Mouse (Mus musculus) limb, embryonic 13.5 days (tissue): ENCODE measurements around the gene Wdr35. TPM values are rescaled to one million over a fixed set of nuclear protein-coding genes. Genes with fewer than 3 reads are reported as not detected.

Source experiments
- ATAC-seq: fragments of 200-750 bp; cut with Nextera tagmentation; 2 replicates; pipeline ENCODE4 v1.8.0; 2017; ENCODE audit warnings: low read depth, moderate number of reproducible peaks, moderate TSS enrichment; ENCODE audit not compliant: low FRiP score
- H3K27ac ChIP-seq: fragments of 300-500 bp; sonication (generic); 2 replicates; pipeline ENCODE4 v1.5.1; 2015; ENCODE audit warnings: inconsistent platforms, mild to moderate bottlenecking, moderate library complexity
- H3K27me3 ChIP-seq: fragments of 300-500 bp; sonication (generic); 2 replicates; pipeline ENCODE4 v1.6.1; 2015; ENCODE audit warnings: mild to moderate bottlenecking, inconsistent platforms
- H3K36me3 ChIP-seq: fragments of 300-500 bp; sonication (generic); 2 replicates; pipeline ENCODE4 v1.6.1; 2015; ENCODE audit warnings: inconsistent platforms, mild to moderate bottlenecking, moderate library complexity
- H3K4me1 ChIP-seq: fragments of 300-500 bp; sonication (generic); 2 replicates; pipeline ENCODE4 v1.6.1; 2015; ENCODE audit warnings: inconsistent platforms
- H3K4me2 ChIP-seq: fragments of 300-500 bp; sonication (generic); replicated peaks from 2 replicates; pipeline ENCODE4 v1.6.1; 2015; ENCODE audit warnings: inconsistent platforms, mild to moderate bottlenecking, moderate library complexity
- H3K4me3 ChIP-seq: fragments of 300-500 bp; sonication (generic); 2 replicates; pipeline ENCODE4 v1.5.1; 2015; ENCODE audit warnings: moderate library complexity, mild to moderate bottlenecking, inconsistent platforms
- H3K9ac ChIP-seq: fragments of 300-500 bp; sonication (generic); 2 replicates; pipeline ENCODE4 v1.6.1; 2015; ENCODE audit warnings: mild to moderate bottlenecking, inconsistent platforms
- H3K9me3 ChIP-seq: fragments of 300-500 bp; sonication (generic); 2 replicates; pipeline ENCODE4 v1.6.1; 2016; ENCODE audit warnings: inconsistent platforms
- WGBS: fragments of 180-500 bp; shearing (Covaris S2); methylation state at CpG from one replicate; pipeline ENCODE4 v1.1.7; 2015; 5-methylcytosine and 5-hydroxymethylcytosine counted together
- polyA plus RNA-seq: library from polyadenylated mRNA; unstranded; fragments of >200 nt; fragmentation: Nextera tagmentation; extraction: Ambion mirVana; gene quantifications from 2 replicates; pipeline ENCODE4 v1.2.1, GENCODE M21; 2015

Wdr35 gene
- polyA plus RNA-seq, 1 experiment from 2014 or later = 29.9 TPM

GRCm38 (mm10) chr12:9040177-9040576 is 66.5 kb downstream of the Wdr35 start:
- Histone ChIP-seq H3K36me3 (0 out of 2 replicates have a peak, but pooled peaks cover 3% of the 10 kb centered on the region), H3K9me3 (no peaks in the 10 kb centered on the region; the same call in 1 of the 2 replicates), H3K27me3 (no peaks in the 10 kb centered on the region), H3K4me1 (peaks cover 16% of the 10 kb centered on the region), H3K27ac (no peak overlapping the region), H3K4me2 (no peak overlapping the region), H3K9ac (no peak overlapping the region), H3K4me3 (no peak overlapping the region)
- ATAC-seq = no peak
- WGBS = 51% methylated on average over 5 of the region's 5 CpGs

- no peaks in the 10 kb centered on the region for H3K27me3 ChIP-seq
- H3K4me3 ChIP-seq = no peak overlapping the region
- no peak overlapping the region for H3K4me2 ChIP-seq
- ATAC-seq = 0 out of 2 replicates have a peak, but pooled peaks have one; percentile 35
- no peak overlapping the region for H3K9ac ChIP-seq
- H3K9me3 ChIP-seq = no peaks in the 10 kb centered on the region; the same call in 1 of the 2 replicates
- 50% methylated on average over 7 of the region's 7 CpGs for WGBS
- 0 out of 2 replicates have a peak, but pooled peaks cover 3% of the 10 kb centered on the region for H3K36me3 ChIP-seq
- H3K4me1 ChIP-seq = peaks cover 12% of the 10 kb centered on the region
- no peak overlapping the region for H3K27ac ChIP-seq
Observed at GRCm38 (mm10) chr12:9040686-9041085, 67.0 kb downstream of the Wdr35 start.

GRCm38 (mm10) chr12:9042316-9042715 is 68.6 kb downstream of the Wdr35 start:
- H3K9me3 ChIP-seq = no peaks in the 10 kb centered on the region; the same call in 1 of the 2 replicates
- ATAC-seq = no peak
- WGBS = 71% methylated on average over 5 of the region's 5 CpGs

GRCm38 (mm10) chr12:9042759-9043158 is 69.1 kb downstream of the Wdr35 start:
- Histone ChIP-seq H3K27ac (no peak overlapping the region), H3K36me3 (0 out of 2 replicates have a peak, but pooled peaks cover 3% of the 10 kb centered on the region), H3K4me2 (no peak overlapping the region), H3K4me3 (no peak overlapping the region), H3K9me3 (no peaks in the 10 kb centered on the region; the same call in 1 of the 2 replicates), H3K27me3 (no peaks in the 10 kb centered on the region), H3K4me1 (peaks cover 17% of the 10 kb centered on the region), H3K9ac (no peak overlapping the region)
- 83% methylated on average over 3 of the region's 3 CpGs for WGBS
- ATAC-seq = no peak

More at GRCm38 (mm10) chr12:9042316-9042715, 68.6 kb downstream of the Wdr35 start:
- no peak overlapping the region for H3K4me2 ChIP-seq
- no peak overlapping the region for H3K4me3 ChIP-seq
- peaks cover 17% of the 10 kb centered on the region for H3K4me1 ChIP-seq
- H3K36me3 ChIP-seq = 0 out of 2 replicates have a peak, but pooled peaks cover 3% of the 10 kb centered on the region
- no peaks in the 10 kb centered on the region for H3K27me3 ChIP-seq
- H3K9ac ChIP-seq = no peak overlapping the region
- H3K27ac ChIP-seq = no peak overlapping the region

GRCm38 (mm10) chr12:9044666-9045065 is 71.0 kb downstream of the Wdr35 start:
- Histone ChIP-seq H3K4me3 (no peak overlapping the region), H3K27ac (no peak overlapping the region), H3K4me1 (peaks cover 17% of the 10 kb centered on the region), H3K36me3 (0 out of 2 replicates have a peak, but pooled peaks cover 3% of the 10 kb centered on the region), H3K27me3 (0 out of 2 replicates have a peak, but pooled peaks cover 2% of the 10 kb centered on the region), H3K9me3 (no peaks in the 10 kb centered on the region; the same call in 1 of the 2 replicates), H3K4me2 (no peak overlapping the region), H3K9ac (no peak overlapping the region)
- 95% methylated on average over 7 of the region's 7 CpGs for WGBS
- no peak for ATAC-seq

- whole genome bisulfite sequencing = 53% methylated on average over 4 of the region's 4 CpGs
- peak; percentile 62; the same call in 1 of the 2 replicates for ATAC-seq
Observed at GRCm38 (mm10) chr12:9046674-9047073, 73.0 kb downstream of the Wdr35 start.

GRCm38 (mm10) chr12:9048090-9048489 is 74.4 kb downstream of the Wdr35 start:
- H3K27me3 ChIP-seq = 0 out of 2 replicates have a peak, but pooled peaks cover 3% of the 10 kb centered on the region
- peaks cover 13% of the 10 kb centered on the region for H3K4me1 ChIP-seq
- ATAC-seq = no peak

More at GRCm38 (mm10) chr12:9046674-9047073, 73.0 kb downstream of the Wdr35 start:
- H3K27ac ChIP-seq = no peak overlapping the region
- no peak overlapping the region for H3K4me3 ChIP-seq
- no peak overlapping the region for H3K9ac ChIP-seq
- H3K4me2 ChIP-seq = no peak overlapping the region
- 0 out of 2 replicates have a peak, but pooled peaks cover 3% of the 10 kb centered on the region for H3K36me3 ChIP-seq
- H3K9me3 ChIP-seq = no peaks in the 10 kb centered on the region; the same call in 1 of the 2 replicates
- H3K4me1 ChIP-seq = peaks cover 13% of the 10 kb centered on the region
- H3K27me3 ChIP-seq = 0 out of 2 replicates have a peak, but pooled peaks cover 3% of the 10 kb centered on the region

GRCm38 (mm10) chr12:9050824-9051223 is 77.1 kb downstream of the Wdr35 start:
- H3K4me1 ChIP-seq = peaks cover 33% of the 10 kb centered on the region
- H3K4me3 ChIP-seq = no peak overlapping the region
- H3K9me3 ChIP-seq = no peaks in the 10 kb centered on the region
- H3K4me2 ChIP-seq = 0 out of 2 replicates have a peak overlapping the region, but pooled peaks have one; percentile 1
- H3K27ac ChIP-seq = no peak overlapping the region
- 0 out of 2 replicates have a peak, but pooled peaks cover 6% of the 10 kb centered on the region for H3K27me3 ChIP-seq
- ATAC-seq = no peak
- H3K9ac ChIP-seq = no peak overlapping the region; the same call in 1 of the 2 replicates
- H3K36me3 ChIP-seq = no peaks in the 10 kb centered on the region
- 15% methylated on average over 6 of the region's 6 CpGs for WGBS

More at GRCm38 (mm10) chr12:9048090-9048489, 74.4 kb downstream of the Wdr35 start:
- Histone ChIP-seq H3K4me3 (no peak overlapping the region), H3K9ac (no peak overlapping the region), H3K36me3 (0 out of 2 replicates have a peak, but pooled peaks cover 3% of the 10 kb centered on the region), H3K27ac (no peak overlapping the region), H3K4me2 (no peak overlapping the region), H3K9me3 (no peaks in the 10 kb centered on the region; the same call in 1 of the 2 replicates)
- 73% methylated on average over 8 of the region's 8 CpGs for WGBS

- H3K4me1 ChIP-seq = peaks cover 30% of the 10 kb centered on the region
- 0 out of 2 replicates have a peak, but pooled peaks cover 6% of the 10 kb centered on the region for H3K27me3 ChIP-seq
- no peak overlapping the region for H3K9ac ChIP-seq
- H3K36me3 ChIP-seq = no peaks in the 10 kb centered on the region
- no peak overlapping the region for H3K27ac ChIP-seq
- no peak overlapping the region for H3K4me2 ChIP-seq
- peak; percentile 82 for ATAC-seq
- H3K9me3 ChIP-seq = no peaks in the 10 kb centered on the region
- H3K4me3 ChIP-seq = no peak overlapping the region
- WGBS = 55% methylated on average over 8 of the region's 8 CpGs
Observed at GRCm38 (mm10) chr12:9052075-9052829, 78.6 kb downstream of the Wdr35 start.

- H3K9ac ChIP-seq = no peak overlapping the region
- 70% methylated on average over 7 of the region's 7 CpGs for WGBS
- no peak overlapping the region for H3K4me2 ChIP-seq
- 0 out of 2 replicates have a peak, but pooled peaks cover 6% of the 10 kb centered on the region for H3K27me3 ChIP-seq
- H3K27ac ChIP-seq = no peak overlapping the region
- peaks cover 30% of the 10 kb centered on the region for H3K4me1 ChIP-seq
- no peak for ATAC-seq
- H3K4me3 ChIP-seq = no peak overlapping the region
- H3K9me3 ChIP-seq = no peaks in the 10 kb centered on the region
- H3K36me3 ChIP-seq = no peaks in the 10 kb centered on the region
Observed at GRCm38 (mm10) chr12:9053345-9053744, 79.7 kb downstream of the Wdr35 start.

- Histone ChIP-seq H3K27ac (no peak overlapping the region), H3K9me3 (no peaks in the 10 kb centered on the region), H3K36me3 (no peaks in the 10 kb centered on the region), H3K4me1 (peaks cover 32% of the 10 kb centered on the region), H3K4me2 (no peak overlapping the region), H3K9ac (no peak overlapping the region), H3K27me3 (0 out of 2 replicates have a peak, but pooled peaks cover 6% of the 10 kb centered on the region), H3K4me3 (no peak overlapping the region)
- WGBS = 52% methylated on average over 2 of the region's 2 CpGs
- ATAC-seq = no peak
Observed at GRCm38 (mm10) chr12:9054012-9054411, 80.3 kb downstream of the Wdr35 start.

- no peak for ATAC-seq
- Histone ChIP-seq H3K36me3 (no peaks in the 10 kb centered on the region), H3K4me2 (no peak overlapping the region), H3K9ac (peak overlapping the region; percentile 21; the same call in 1 of the 2 replicates), H3K4me3 (no peak overlapping the region), H3K27me3 (0 out of 2 replicates have a peak, but pooled peaks cover 3% of the 10 kb centered on the region), H3K4me1 (peaks cover 42% of the 10 kb centered on the region), H3K27ac (no peak overlapping the region), H3K9me3 (no peaks in the 10 kb centered on the region)
- 60% methylated on average over 11 of the region's 11 CpGs for WGBS
Observed at GRCm38 (mm10) chr12:9055269-9055668, 81.6 kb downstream of the Wdr35 start.
